Mouse (Mus musculus) hindbrain, embryonic 16.5 days (tissue): ENCODE data around the gene Cilp. TPM values are rescaled to one million over a fixed set of nuclear protein-coding genes. Genes with fewer than 3 reads are reported as not detected.
"Not testable (repeated sequence)": the region's sequence is repeated elsewhere in the genome, so short reads cannot be mapped to it uniquely, and the experiment has no call there.

Source experiments
- ATAC-seq: fragments of 200-750 bp; cut with Nextera tagmentation; 2 replicates; pipeline ENCODE4 v1.8.0; 2017; ENCODE audit warnings: moderate TSS enrichment, moderate library complexity
- H3K27ac ChIP-seq: fragments of 300-500 bp; sonication (generic); 2 replicates; pipeline ENCODE4 v1.5.1; 2014; ENCODE audit warnings: low read depth, mild to moderate bottlenecking, control low read depth, low read length, moderate library complexity
- H3K27me3 ChIP-seq: fragments of 300-500 bp; sonication (generic); replicated peaks from 2 replicates; pipeline ENCODE4 v1.6.1; 2014; ENCODE audit warnings: low read length; ENCODE audit not compliant: control insufficient read depth, insufficient read depth
- H3K36me3 ChIP-seq: fragments of 300-500 bp; sonication (generic); 2 replicates; pipeline ENCODE4 v1.6.1; 2014; ENCODE audit warnings: mild to moderate bottlenecking, low read length, moderate library complexity, mixed read lengths; ENCODE audit not compliant: control insufficient read depth, insufficient read depth
- H3K4me1 ChIP-seq: fragments of 300-500 bp; sonication (generic); 2 replicates; pipeline ENCODE4 v1.6.1; 2014; ENCODE audit warnings: low read depth, low read length; ENCODE audit not compliant: control insufficient read depth, insufficient read depth
- H3K4me2 ChIP-seq: fragments of 300-500 bp; sonication (generic); 2 replicates; pipeline ENCODE4 v1.6.1; 2014; ENCODE audit warnings: mild to moderate bottlenecking, low read length, control low read depth, moderate library complexity
- H3K4me3 ChIP-seq: fragments of 300-500 bp; sonication (generic); 2 replicates; pipeline ENCODE4 v1.5.1; 2014; ENCODE audit warnings: mild to moderate bottlenecking, low read length, control low read depth, moderate library complexity
- H3K9ac ChIP-seq: fragments of 300-500 bp; sonication (generic); 2 replicates; pipeline ENCODE4 v1.6.1; 2014; ENCODE audit warnings: low read depth, mild to moderate bottlenecking, control low read depth, low read length, moderate library complexity
- H3K9me3 ChIP-seq: fragments of 300-500 bp; sonication (generic); 2 replicates; pipeline ENCODE4 v1.6.1; 2014; ENCODE audit warnings: mild to moderate bottlenecking, low read length, moderate library complexity; ENCODE audit not compliant: control insufficient read depth
- WGBS: fragments of 180-500 bp; shearing (Covaris S2); extraction: QIAGEN DNeasy Blood & Tissue Kit; methylation state at CpG from one replicate; pipeline ENCODE4 v1.1.7; 2014; 5-methylcytosine and 5-hydroxymethylcytosine counted together
- polyA plus RNA-seq: library from polyadenylated mRNA; unstranded; fragments of >200 nt; fragmentation: Nextera tagmentation; extraction: Ambion mirVana; gene quantifications from 2 replicates; pipeline ENCODE4 v1.2.1, GENCODE M21; 2015

Cilp gene
- polyA plus RNA-seq, 1 experiment from 2014 or later = 0.38 TPM

GRCm38 (mm10) chr9:65259366-65259765 is 5.6 kb upstream of the Cilp start:
- H3K27ac ChIP-seq = no peak overlapping the region
- no peak overlapping the region for H3K4me3 ChIP-seq
- WGBS = 68% methylated on average over 7 of the region's 7 CpGs
- no peaks in the 10 kb centered on the region for H3K27me3 ChIP-seq
- no peaks in the 10 kb centered on the region for H3K4me1 ChIP-seq
- no peak for ATAC-seq
- no peaks in the 10 kb centered on the region for H3K9me3 ChIP-seq
- H3K9ac ChIP-seq = no peak overlapping the region
- H3K4me2 ChIP-seq = no peak overlapping the region
- no peaks in the 10 kb centered on the region for H3K36me3 ChIP-seq

- no peak overlapping the region for H3K27ac ChIP-seq
- no peaks in the 10 kb centered on the region for H3K36me3 ChIP-seq
- no peak overlapping the region for H3K4me2 ChIP-seq
- H3K9ac ChIP-seq = no peak overlapping the region
- no peaks in the 10 kb centered on the region for H3K9me3 ChIP-seq
- no peak overlapping the region for H3K4me3 ChIP-seq
- H3K27me3 ChIP-seq = no peaks in the 10 kb centered on the region
- H3K4me1 ChIP-seq = no peaks in the 10 kb centered on the region
- 87% methylated on average over 2 of the region's 2 CpGs for WGBS
- no peak for ATAC-seq
Observed at GRCm38 (mm10) chr9:65261591-65262230, 3.3 kb upstream of the Cilp start.

GRCm38 (mm10) chr9:65262641-65263120 is 2.3 kb upstream of the Cilp start:
- WGBS = 89% methylated on average over 3 of the region's 3 CpGs
- ATAC-seq = no peak
- no peak overlapping the region for H3K9ac ChIP-seq

GRCm38 (mm10) chr9:65267742-65268515 is 2.9 kb downstream of the Cilp start:
- H3K4me2 ChIP-seq = no peak overlapping the region
- ATAC-seq = peak; percentile 95
- H3K27ac ChIP-seq = peak overlapping the region; percentile 78
- peaks cover 10% of the 10 kb centered on the region for H3K4me1 ChIP-seq
- no peak overlapping the region for H3K4me3 ChIP-seq
- 18% methylated on average over 7 of the region's 7 CpGs for WGBS
- H3K9ac ChIP-seq = peak overlapping the region; percentile 23; the same call in 1 of the 2 replicates
- no peaks in the 10 kb centered on the region for H3K9me3 ChIP-seq
- no peaks in the 10 kb centered on the region for H3K27me3 ChIP-seq
- H3K36me3 ChIP-seq = no peaks in the 10 kb centered on the region

More at GRCm38 (mm10) chr9:65262641-65263120, 2.3 kb upstream of the Cilp start:
- Histone ChIP-seq H3K4me2 (no peak overlapping the region), H3K4me1 (peaks cover 3% of the 10 kb centered on the region), H3K36me3 (no peaks in the 10 kb centered on the region), H3K9me3 (no peaks in the 10 kb centered on the region), H3K4me3 (no peak overlapping the region), H3K27ac (no peak overlapping the region), H3K27me3 (no peaks in the 10 kb centered on the region)

- H3K27ac ChIP-seq = no peak overlapping the region
- H3K4me2 ChIP-seq = no peak overlapping the region
- 86% methylated on average over 13 of the region's 13 CpGs for WGBS
- no peak overlapping the region for H3K9ac ChIP-seq
- H3K9me3 ChIP-seq = no peaks in the 10 kb centered on the region
- no peak for ATAC-seq
- H3K27me3 ChIP-seq = no peaks in the 10 kb centered on the region
- H3K4me1 ChIP-seq = peaks cover 3% of the 10 kb centered on the region
- no peak overlapping the region for H3K4me3 ChIP-seq
- H3K36me3 ChIP-seq = no peaks in the 10 kb centered on the region
Observed at GRCm38 (mm10) chr9:65273048-65273809, 8.2 kb downstream of the Cilp start.

- ATAC-seq = no peak
- WGBS = 86% methylated on average over 4 of the region's 4 CpGs
- Histone ChIP-seq H3K9ac (no peak overlapping the region), H3K27ac (no peak overlapping the region), H3K4me2 (no peak overlapping the region), H3K4me1 (no peaks in the 10 kb centered on the region), H3K9me3 (no peaks in the 10 kb centered on the region), H3K27me3 (no peaks in the 10 kb centered on the region), H3K36me3 (no peaks in the 10 kb centered on the region), H3K4me3 (no peak overlapping the region)
Observed at GRCm38 (mm10) chr9:65273873-65274272, 8.9 kb downstream of the Cilp start.

GRCm38 (mm10) chr9:65274851-65275250 is 9.9 kb downstream of the Cilp start:
- H3K27ac ChIP-seq, H3K4me3 ChIP-seq, H3K4me1 ChIP-seq, H3K9ac ChIP-seq, H3K36me3 ChIP-seq, H3K9me3 ChIP-seq, H3K27me3 ChIP-seq, ATAC-seq, H3K4me2 ChIP-seq: not testable (repeated sequence)
- WGBS = 80% methylated on average over 3 of the region's 3 CpGs

GRCm38 (mm10) chr9:65275810-65276530 is 11.0 kb downstream of the Cilp start:
- no peak overlapping the region for H3K4me2 ChIP-seq
- no peak overlapping the region for H3K4me3 ChIP-seq
- H3K27me3 ChIP-seq = no peaks in the 10 kb centered on the region
- no peak overlapping the region for H3K27ac ChIP-seq
- H3K36me3 ChIP-seq = no peaks in the 10 kb centered on the region
- no peak overlapping the region for H3K9ac ChIP-seq
- H3K9me3 ChIP-seq = no peaks in the 10 kb centered on the region
- no peak for ATAC-seq
- no peaks in the 10 kb centered on the region for H3K4me1 ChIP-seq
- 89% methylated on average over 4 of the region's 4 CpGs for WGBS
